Mouse (Mus musculus): ENCODE results near the gene Smim13.

DNA sequence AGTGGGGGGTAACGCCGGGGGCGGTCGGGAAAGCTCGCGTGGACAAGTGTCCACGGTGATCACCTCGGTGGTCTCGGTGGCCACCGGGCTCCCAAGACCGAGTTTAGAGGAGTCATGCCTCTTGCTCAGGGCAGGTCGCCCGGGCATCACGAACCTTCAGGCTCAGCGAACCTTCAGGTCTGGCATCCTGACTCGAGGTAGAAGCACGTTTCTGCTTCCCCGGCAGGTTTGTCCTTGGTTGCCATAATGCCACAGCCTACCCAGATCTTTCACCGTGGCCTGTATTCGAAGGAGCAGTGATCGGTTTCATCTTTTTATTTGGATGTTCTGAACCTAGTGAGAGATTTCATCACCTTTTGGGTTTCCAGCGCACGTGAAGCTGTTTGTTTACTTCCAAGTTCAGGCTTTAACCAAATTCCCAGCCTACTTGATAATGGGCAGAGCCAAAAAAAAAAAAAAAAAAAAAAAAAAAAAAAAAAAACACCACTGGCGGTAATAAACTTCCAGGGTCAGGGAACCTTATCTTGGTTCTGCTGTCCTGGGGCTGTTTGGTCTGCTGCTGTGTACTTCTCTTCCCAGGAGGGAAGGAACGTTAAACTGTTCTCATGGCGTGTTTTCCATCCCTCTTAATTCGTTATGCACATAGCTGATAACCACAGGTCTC lies 806 bp downstream of the Smim13 start:
- TF ChIP-seq CTCF (IDR thresholded peaks at IDR 0.05; ENCODE audit: borderline replicate concordance, control insufficient read depth, extremely low read depth, insufficient read depth, low read length, poor library complexity) (0 out of 2 replicates have a peak, but pooled peaks have one; percentile 23), POLR2A (IDR thresholded peaks at IDR 0.05; ENCODE audit: control insufficient read depth, extremely low read depth, insufficient read depth, low read length, poor library complexity) (no peak)
